Mouse (Mus musculus) stomach, embryonic 14.5 days (tissue): ENCODE measurements around the gene Pctp. TPM values are rescaled to one million over a fixed set of nuclear protein-coding genes. Genes with fewer than 3 reads are reported as not detected.

ENCODE experiments used
- ATAC-seq: fragments of 200-750 bp; cut with Nextera tagmentation; 2 replicates; pipeline ENCODE4 v1.8.0; 2017; ENCODE audit warnings: low read depth, moderate TSS enrichment; ENCODE audit not compliant: insufficient number of reproducible peaks, insufficient read depth, low FRiP score
- H3K27ac ChIP-seq: fragments of 300-500 bp; sonication (generic); 2 replicates; pipeline ENCODE4 v1.5.1; 2014; ENCODE audit warnings: mild to moderate bottlenecking, low read length, moderate library complexity, mixed read lengths
- H3K27me3 ChIP-seq: fragments of 300-500 bp; sonication (generic); 2 replicates; pipeline ENCODE4 v1.6.1; 2014; ENCODE audit warnings: low read length, control low read depth, mixed read lengths; ENCODE audit not compliant: control insufficient read depth, insufficient read depth
- H3K36me3 ChIP-seq: fragments of 300-500 bp; sonication (generic); 2 replicates; pipeline ENCODE4 v1.6.1; 2014; ENCODE audit warnings: mild to moderate bottlenecking, control low read depth, low read length, moderate library complexity, mixed read lengths; ENCODE audit not compliant: control insufficient read depth, insufficient read depth
- H3K4me1 ChIP-seq: fragments of 300-500 bp; sonication (generic); 2 replicates; pipeline ENCODE4 v1.6.1; 2014; ENCODE audit warnings: low read length, control low read depth, mixed read lengths; ENCODE audit not compliant: control insufficient read depth, insufficient read depth
- H3K4me2 ChIP-seq: fragments of 300-500 bp; sonication (generic); replicated peaks from 2 replicates; pipeline ENCODE4 v1.6.1; 2014; ENCODE audit warnings: low read depth, low read length, control low read depth
- H3K4me3 ChIP-seq: fragments of 300-500 bp; sonication (generic); 2 replicates; pipeline ENCODE4 v1.5.1; 2014; ENCODE audit warnings: low read depth, low read length, control low read depth
- H3K9ac ChIP-seq: fragments of 300-500 bp; sonication (generic); replicated peaks from 2 replicates; pipeline ENCODE4 v1.6.1; 2014; ENCODE audit warnings: low read depth, mild to moderate bottlenecking, control low read depth, low read length, moderate library complexity, mixed read lengths
- H3K9me3 ChIP-seq: fragments of 300-500 bp; sonication (generic); 2 replicates; pipeline ENCODE4 v1.6.1; 2016; ENCODE audit warnings: low read depth, low read length, control low read depth; ENCODE audit not compliant: control insufficient read depth
- WGBS: fragments of 180-500 bp; shearing (Covaris S2); extraction: QIAGEN DNeasy Blood & Tissue Kit; methylation state at CpG from one replicate; pipeline ENCODE4 v1.1.7; 2014; 5-methylcytosine and 5-hydroxymethylcytosine counted together
- polyA plus RNA-seq: library from polyadenylated mRNA; unstranded; fragments of >200 nt; fragmentation: Nextera tagmentation; extraction: Ambion mirVana; gene quantifications from 2 replicates; pipeline ENCODE4 v1.2.1, GENCODE M21; 2014

Gene Pctp
- polyA plus RNA-seq, 1 experiment from 2014 or later: 7.0 TPM

DNA sequence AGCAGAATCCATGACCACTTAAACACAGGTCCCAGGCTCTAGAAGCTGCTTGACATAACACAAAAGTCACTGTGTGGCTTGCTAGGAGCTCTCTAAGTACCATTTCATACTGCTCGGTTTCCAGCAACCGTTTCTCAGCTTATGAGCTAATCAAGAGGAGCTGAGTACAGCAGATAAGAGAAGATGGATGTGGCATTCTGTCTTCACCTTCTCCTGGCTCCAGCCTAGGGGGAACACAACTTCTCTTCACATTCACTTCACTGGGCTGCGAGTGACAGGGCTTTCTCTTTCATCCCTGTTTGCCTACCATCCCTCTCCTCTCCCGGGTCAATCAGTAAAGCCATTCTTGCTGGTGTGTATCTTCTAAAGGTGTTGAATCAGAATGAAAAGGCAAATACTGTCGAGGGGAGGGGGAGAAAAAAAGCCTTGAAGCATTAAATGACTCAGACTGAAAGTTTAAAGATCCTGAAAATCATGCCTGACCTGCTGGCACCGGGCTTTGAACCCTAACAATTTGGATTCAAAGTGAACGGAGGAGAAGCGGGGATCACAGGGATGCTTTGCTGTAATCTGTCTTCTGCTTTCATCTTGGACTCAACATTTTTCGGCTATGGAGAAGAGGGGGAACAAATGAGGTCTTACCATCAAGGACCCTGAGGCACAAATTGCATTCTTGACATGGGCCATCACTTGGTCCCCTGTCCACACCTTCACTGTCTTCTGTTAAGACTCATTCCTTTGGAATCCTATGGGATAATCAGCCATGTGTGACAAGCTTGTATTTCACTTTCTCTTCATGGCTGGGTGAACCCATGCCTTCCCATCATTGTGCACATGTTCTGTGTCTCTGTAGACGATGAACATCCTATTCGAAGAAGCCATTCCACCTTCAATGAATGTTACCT lies 23.5 kb downstream of the Pctp start:
- Histone ChIP-seq H3K27me3 (no peaks in the 10 kb centered on the region), H3K9me3 (no peaks in the 10 kb centered on the region), H3K27ac (peak overlapping the region; percentile 52; the same call in 1 of the 2 replicates), H3K4me1 (peaks cover 13% of the 10 kb centered on the region), H3K9ac (no peak overlapping the region), H3K36me3 (no peaks in the 10 kb centered on the region), H3K4me2 (0 out of 2 replicates have a peak overlapping the region, but pooled peaks have one; percentile 7), H3K4me3 (no peak overlapping the region)
- ATAC-seq: no peak
- WGBS: 30% methylated on average over 11 of the region's 11 CpGs

DNA sequence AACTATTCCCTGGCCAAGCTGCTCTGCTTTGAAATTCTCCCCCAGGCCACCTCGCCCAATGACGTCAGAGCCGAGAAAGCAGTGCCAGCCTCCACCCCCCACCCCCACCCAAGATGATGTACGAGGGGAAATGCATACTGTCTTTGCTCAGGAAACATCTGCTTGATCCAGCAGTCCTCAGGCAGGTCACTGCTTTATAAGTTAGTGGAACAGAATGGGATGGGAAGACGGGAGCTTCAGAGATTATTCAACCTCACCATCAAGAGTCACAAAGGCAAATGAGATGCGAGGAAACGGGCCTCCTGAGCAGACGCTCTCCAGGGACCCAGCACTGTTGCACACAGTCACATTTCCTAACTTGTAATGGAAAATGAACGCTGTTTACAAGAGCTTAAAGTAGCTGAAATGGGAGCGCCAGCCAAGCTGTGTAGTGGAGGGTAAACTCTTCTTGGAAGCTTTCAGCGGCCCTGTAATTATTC lies 24.3 kb downstream of the Pctp start:
- peak; percentile 42; the same call in 1 of the 2 replicates for ATAC-seq
- no peak overlapping the region for H3K4me3 ChIP-seq
- no peaks in the 10 kb centered on the region for H3K27me3 ChIP-seq
- H3K4me2 ChIP-seq: 0 out of 2 replicates have a peak overlapping the region, but pooled peaks have one; percentile 7
- H3K4me1 ChIP-seq: peaks cover 13% of the 10 kb centered on the region
- no peak overlapping the region for H3K9ac ChIP-seq
- H3K27ac ChIP-seq: peak overlapping the region; percentile 52
- WGBS: 10% methylated on average over 11 of the region's 11 CpGs
- H3K36me3 ChIP-seq: no peaks in the 10 kb centered on the region
- no peaks in the 10 kb centered on the region for H3K9me3 ChIP-seq

GRCm38 (mm10) chr11:89977746-89978352 lies 24.8 kb downstream of the Pctp start:
- H3K27me3 ChIP-seq: no peaks in the 10 kb centered on the region
- H3K4me1 ChIP-seq: peaks cover 13% of the 10 kb centered on the region
- no peak for ATAC-seq
- no peaks in the 10 kb centered on the region for H3K9me3 ChIP-seq
- H3K36me3 ChIP-seq: no peaks in the 10 kb centered on the region
- peak overlapping the region; percentile 27 for H3K27ac ChIP-seq
- no peak overlapping the region for H3K4me2 ChIP-seq
- no peak overlapping the region for H3K9ac ChIP-seq
- H3K4me3 ChIP-seq: no peak overlapping the region
- WGBS: 47% methylated on average over 7 of the region's 7 CpGs

DNA sequence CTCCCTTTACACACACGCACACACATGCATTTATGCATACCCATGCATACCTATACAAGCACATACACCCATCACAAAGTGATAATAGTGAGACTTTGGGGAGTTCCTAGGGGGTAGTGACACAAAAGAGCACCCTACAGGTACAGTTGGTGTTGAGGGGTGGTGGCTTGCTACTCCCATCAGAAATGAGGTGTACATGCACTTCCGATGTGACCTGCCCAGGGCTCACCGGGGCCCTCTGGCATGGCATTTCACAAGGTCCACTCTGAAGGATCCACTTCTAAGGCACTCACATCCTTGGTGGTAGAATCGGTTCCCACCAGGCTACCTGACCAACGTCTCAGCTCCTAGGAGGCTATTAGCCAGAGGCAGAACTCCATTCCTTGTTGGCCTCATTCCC lies 26.3 kb downstream of the Pctp start:
- Histone ChIP-seq H3K4me3 (no peak overlapping the region), H3K4me1 (peaks cover 13% of the 10 kb centered on the region), H3K27me3 (no peaks in the 10 kb centered on the region), H3K9me3 (no peaks in the 10 kb centered on the region), H3K9ac (no peak overlapping the region), H3K36me3 (no peaks in the 10 kb centered on the region), H3K4me2 (no peak overlapping the region), H3K27ac (no peak overlapping the region)
- 90% methylated on average over 5 of the region's 5 CpGs for WGBS
- ATAC-seq: no peak

- H3K4me1 ChIP-seq: no peaks in the 10 kb centered on the region
- H3K27me3 ChIP-seq: no peaks in the 10 kb centered on the region
- no peak overlapping the region for H3K4me2 ChIP-seq
- no peak overlapping the region for H3K9ac ChIP-seq
- no peak for ATAC-seq
- H3K36me3 ChIP-seq: no peaks in the 10 kb centered on the region
- no peak overlapping the region for H3K27ac ChIP-seq
- no peaks in the 10 kb centered on the region for H3K9me3 ChIP-seq
- no peak overlapping the region for H3K4me3 ChIP-seq
- WGBS: 34% methylated on average over 3 of the region's 3 CpGs
Observed at GRCm38 (mm10) chr11:89971296-89971695, 31.4 kb downstream of the Pctp start.

- Histone ChIP-seq H3K27ac (no peak overlapping the region), H3K4me1 (no peaks in the 10 kb centered on the region), H3K27me3 (no peaks in the 10 kb centered on the region), H3K36me3 (no peaks in the 10 kb centered on the region), H3K9me3 (no peaks in the 10 kb centered on the region), H3K4me3 (no peak overlapping the region), H3K4me2 (no peak overlapping the region), H3K9ac (no peak overlapping the region)
- no peak for ATAC-seq
- 32% methylated on average over 4 of the region's 4 CpGs for WGBS
Observed at GRCm38 (mm10) chr11:89970726-89971125, 32.0 kb downstream of the Pctp start.

DNA sequence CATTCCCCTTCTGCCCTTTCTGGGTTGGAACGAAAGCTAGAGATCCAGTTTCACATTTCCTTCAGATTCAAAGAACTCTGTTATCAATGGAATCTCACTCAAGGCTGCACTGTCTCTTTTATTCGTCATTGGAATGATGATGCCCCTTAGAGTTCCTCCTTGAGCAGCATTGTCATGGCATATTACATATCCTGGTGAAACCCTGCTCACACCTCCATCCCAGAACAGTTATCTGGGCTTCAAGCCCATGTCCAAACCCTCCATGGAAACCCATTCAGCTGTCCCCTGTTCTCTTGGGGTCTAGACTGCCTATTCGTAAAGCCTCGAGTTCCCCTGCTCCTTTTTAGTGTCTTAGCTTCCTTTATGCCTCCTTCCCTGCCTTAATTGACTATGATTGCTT lies 33.6 kb downstream of the Pctp start:
- no peak overlapping the region for H3K27ac ChIP-seq
- whole genome bisulfite sequencing: 60% methylated on average over 4 of the region's 4 CpGs
- H3K9me3 ChIP-seq: no peaks in the 10 kb centered on the region
- H3K4me3 ChIP-seq: no peak overlapping the region
- no peaks in the 10 kb centered on the region for H3K36me3 ChIP-seq
- no peak overlapping the region for H3K4me2 ChIP-seq
- H3K4me1 ChIP-seq: no peaks in the 10 kb centered on the region
- no peak overlapping the region for H3K9ac ChIP-seq
- H3K27me3 ChIP-seq: no peaks in the 10 kb centered on the region
- no peak for ATAC-seq

DNA sequence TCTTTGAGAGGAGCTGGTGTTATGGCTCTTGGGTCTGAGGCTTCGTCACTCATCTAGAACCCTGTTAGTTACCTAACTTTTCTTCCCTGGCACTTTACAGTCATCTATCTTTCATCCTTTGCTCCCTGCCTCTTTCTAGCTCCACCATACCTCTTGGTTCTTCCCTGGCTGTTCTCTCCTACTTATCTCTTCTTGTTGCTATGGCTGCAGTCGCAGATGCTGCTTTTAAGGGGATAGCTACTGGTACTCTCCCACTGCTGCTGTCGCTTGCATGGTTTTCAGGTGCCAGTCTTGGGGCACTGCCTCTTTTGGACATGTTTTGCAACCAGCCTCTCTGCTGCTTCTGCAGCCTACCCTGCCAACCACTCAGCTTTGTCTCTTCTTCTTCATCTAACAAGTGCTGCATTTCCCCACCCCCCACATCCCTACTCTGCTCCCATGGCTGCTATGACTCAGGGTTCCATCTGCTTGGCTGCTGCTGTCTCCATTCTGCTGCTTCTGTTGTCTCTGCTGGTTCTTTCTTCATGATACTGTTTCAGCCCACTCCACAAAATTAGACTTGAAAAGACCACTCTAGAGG lies 51.9 kb downstream of the Pctp start:
- Histone ChIP-seq H3K9ac (no peak overlapping the region), H3K9me3 (no peaks in the 10 kb centered on the region), H3K4me2 (no peak overlapping the region), H3K4me3 (no peak overlapping the region), H3K27ac (no peak overlapping the region), H3K36me3 (no peaks in the 10 kb centered on the region), H3K4me1 (no peaks in the 10 kb centered on the region), H3K27me3 (no peaks in the 10 kb centered on the region)
- no peak for ATAC-seq
- WGBS: 80% methylated on average over 3 of the region's 3 CpGs
